Mouse (Mus musculus) adrenal gland, postnatal 14 days (tissue): ENCODE measurements at regions not wholly inside any gene's neighbourhood (a gene's known extent, or its start where the extent isn't known, plus 50 kb on each side); places are given as distances from the start of the nearest gene placed in this dataset.

Experiments used
- DNase-seq: peaks from one replicate; pipeline ENCODE4 v3.0.0; 2021; ENCODE audit warnings: mixed read lengths

- DNase-seq: peak; percentile 85
These were observed 61.0 kb downstream of the Ccng2 start for GRCm38 (mm10) chr5:93328059-93328458.

GRCm38 (mm10) chr5:93330851-93331250 lies 63.8 kb downstream of the Ccng2 start:
- DNase-seq: no peak

DNA sequence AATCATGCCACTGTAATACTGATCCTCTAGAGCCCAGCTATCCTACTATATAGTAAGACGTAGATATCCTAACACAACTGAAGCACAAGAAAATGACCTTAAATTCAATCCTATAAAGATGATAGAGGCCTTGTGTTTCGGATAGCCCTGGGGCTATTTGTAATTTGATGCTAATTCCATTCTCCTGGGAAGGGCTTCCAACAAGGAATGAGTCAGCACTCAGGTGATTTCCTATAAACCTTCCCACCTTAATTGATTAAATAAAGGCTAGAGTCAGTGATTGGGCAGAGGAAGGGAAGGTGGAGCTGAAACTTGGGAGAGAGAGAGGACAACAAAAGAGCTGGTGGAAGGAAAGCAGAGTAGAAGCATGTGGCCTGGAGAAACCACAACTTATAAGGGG lies 86.0 kb downstream of the Ccng2 start:
- no peak for DNase-seq
